Mouse (Mus musculus): ENCODE measurements around the gene E130308A19Rik.

GRCm38 (mm10) chr4:59585097-59585496, 40.9 kb upstream of the E130308A19Rik start:
- TF ChIP-seq CTCF (IDR thresholded peaks at IDR 0.05; ENCODE audit: low read depth) (no peak), EP300 (IDR thresholded peaks at IDR 0.05; ENCODE audit: low read depth) (no peak)

All from heart, postnatal 0 days (tissue).